Mouse (Mus musculus) heart, embryonic 16.5 days (tissue): ENCODE data around the gene Thap3. TPM values are rescaled to one million over a fixed set of nuclear protein-coding genes. Genes with fewer than 3 reads are reported as not detected.

ENCODE experiments used
- ATAC-seq: fragments of 200-750 bp; cut with Nextera tagmentation; replicated peaks from 2 replicates; pipeline ENCODE4 v1.8.0; 2017; ENCODE audit warnings: moderate number of reproducible peaks; ENCODE audit not compliant: insufficient read depth, low FRiP score; ENCODE audit errors: extremely low read depth
- H3K27ac ChIP-seq: fragments of 300-500 bp; sonication (generic); 2 replicates; pipeline ENCODE4 v1.5.1; 2014; ENCODE audit warnings: mild to moderate bottlenecking, low read length, control low read depth, moderate library complexity
- H3K27me3 ChIP-seq: fragments of 300-500 bp; sonication (generic); 2 replicates; pipeline ENCODE4 v1.6.1; 2014; ENCODE audit warnings: low read length, mixed read lengths; ENCODE audit not compliant: control insufficient read depth, insufficient read depth
- H3K36me3 ChIP-seq: fragments of 300-500 bp; sonication (generic); 2 replicates; pipeline ENCODE4 v1.6.1; 2014; ENCODE audit not compliant: control insufficient read depth, insufficient read depth
- H3K4me1 ChIP-seq: fragments of 300-500 bp; sonication (generic); 2 replicates; pipeline ENCODE4 v1.6.1; 2014; ENCODE audit warnings: low read length, mixed read lengths; ENCODE audit not compliant: control insufficient read depth, insufficient read depth
- H3K4me2 ChIP-seq: fragments of 300-500 bp; sonication (generic); 2 replicates; pipeline ENCODE4 v1.6.1; 2014; ENCODE audit warnings: low read depth, mild to moderate bottlenecking, control low read depth, low read length
- H3K4me3 ChIP-seq: fragments of 300-500 bp; sonication (generic); 2 replicates; pipeline ENCODE4 v1.5.1; 2014; ENCODE audit warnings: mild to moderate bottlenecking, control low read depth, low read length
- H3K9ac ChIP-seq: fragments of 300-500 bp; sonication (generic); 2 replicates; pipeline ENCODE4 v1.6.1; 2014; ENCODE audit warnings: low read length, control low read depth
- H3K9me3 ChIP-seq: fragments of 300-500 bp; sonication (generic); replicated peaks from 2 replicates; pipeline ENCODE4 v1.6.1; 2016; ENCODE audit warnings: low read length; ENCODE audit not compliant: control insufficient read depth
- WGBS: fragments of 180-500 bp; shearing (Covaris S2); extraction: QIAGEN DNeasy Blood & Tissue Kit; methylation state at CpG from one replicate; pipeline ENCODE4 v1.1.7; 2014; 5-methylcytosine and 5-hydroxymethylcytosine counted together
- polyA plus RNA-seq: library from polyadenylated mRNA; unstranded; fragments of >200 nt; fragmentation: Nextera tagmentation; extraction: Ambion mirVana; gene quantifications from 2 replicates; pipeline ENCODE4 v1.2.1, GENCODE M21; 2015

Thap3 gene
- polyA plus RNA-seq, 1 experiment from 2014 or later: 31.2 TPM

DNA sequence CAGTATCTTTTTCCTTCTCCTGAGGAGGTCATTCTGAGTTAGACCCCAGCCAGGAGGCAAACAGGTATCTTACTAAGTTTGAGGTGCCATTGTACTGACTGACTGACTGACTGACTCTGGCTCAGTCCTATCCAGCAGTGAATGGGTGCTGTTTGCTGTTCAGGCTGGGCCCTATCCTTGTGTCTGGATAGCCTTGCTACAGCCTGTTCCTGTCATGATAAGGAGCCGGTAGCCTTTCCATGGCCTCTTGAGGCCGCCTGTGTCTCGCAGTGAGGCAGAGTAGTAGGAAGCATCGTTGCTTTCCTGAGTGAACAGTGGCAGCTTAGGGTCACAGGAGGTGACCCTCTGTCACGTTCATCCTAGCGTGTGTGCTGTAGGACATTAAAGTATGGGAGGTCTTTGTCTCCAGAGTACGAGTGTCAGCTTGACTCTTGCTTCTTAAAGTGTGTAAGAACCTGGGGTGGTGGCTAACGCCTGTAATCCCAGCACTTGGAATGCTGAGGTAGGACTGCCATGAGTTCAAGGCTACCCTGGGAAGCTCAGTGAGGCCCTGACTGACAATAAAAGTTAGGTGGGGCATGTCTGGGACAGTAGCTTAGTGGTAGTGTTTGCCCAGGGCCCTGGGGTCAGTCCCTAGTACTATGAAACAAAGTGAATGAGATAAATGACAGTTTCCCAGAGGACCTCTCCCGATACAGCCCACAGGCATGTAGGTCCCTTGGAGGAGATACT, 31.0 kb downstream of the Thap3 start:
- Histone ChIP-seq H3K4me2 (no peak overlapping the region), H3K36me3 (peaks cover 35% of the 10 kb centered on the region), H3K27ac (no peak overlapping the region), H3K9me3 (no peaks in the 10 kb centered on the region), H3K4me1 (no peaks in the 10 kb centered on the region), H3K9ac (no peak overlapping the region), H3K4me3 (no peak overlapping the region), H3K27me3 (no peaks in the 10 kb centered on the region)
- no peak for ATAC-seq
- 46% methylated on average over 9 of the region's 9 CpGs for WGBS

DNA sequence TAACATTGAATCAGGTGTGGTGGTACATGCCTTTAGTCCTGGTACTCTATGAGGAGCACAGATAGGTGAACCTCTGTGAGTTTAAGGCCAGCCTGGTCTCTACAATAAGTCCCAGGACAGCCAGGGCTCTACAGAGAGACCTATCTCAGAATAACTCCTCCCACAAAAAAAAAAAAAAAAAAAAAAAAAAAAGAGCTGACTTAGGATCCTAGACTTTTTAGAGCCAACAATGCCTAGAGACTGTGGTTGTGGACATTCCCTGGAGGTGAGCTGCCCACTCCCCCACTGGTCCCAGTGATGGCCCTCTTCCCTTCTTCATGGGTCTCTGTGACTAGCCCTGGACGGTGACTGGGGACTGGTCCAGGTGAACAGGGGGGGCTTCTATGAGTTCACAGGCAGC, 33.0 kb downstream of the Thap3 start:
- no peaks in the 10 kb centered on the region for H3K9me3 ChIP-seq
- no peaks in the 10 kb centered on the region for H3K27me3 ChIP-seq
- ATAC-seq: no peak
- no peak overlapping the region for H3K4me3 ChIP-seq
- peaks cover 40% of the 10 kb centered on the region for H3K36me3 ChIP-seq
- H3K9ac ChIP-seq: no peak overlapping the region
- no peak overlapping the region for H3K27ac ChIP-seq
- no peaks in the 10 kb centered on the region for H3K4me1 ChIP-seq
- H3K4me2 ChIP-seq: no peak overlapping the region
- 93% methylated on average over 1 of the region's 1 CpGs for WGBS

DNA sequence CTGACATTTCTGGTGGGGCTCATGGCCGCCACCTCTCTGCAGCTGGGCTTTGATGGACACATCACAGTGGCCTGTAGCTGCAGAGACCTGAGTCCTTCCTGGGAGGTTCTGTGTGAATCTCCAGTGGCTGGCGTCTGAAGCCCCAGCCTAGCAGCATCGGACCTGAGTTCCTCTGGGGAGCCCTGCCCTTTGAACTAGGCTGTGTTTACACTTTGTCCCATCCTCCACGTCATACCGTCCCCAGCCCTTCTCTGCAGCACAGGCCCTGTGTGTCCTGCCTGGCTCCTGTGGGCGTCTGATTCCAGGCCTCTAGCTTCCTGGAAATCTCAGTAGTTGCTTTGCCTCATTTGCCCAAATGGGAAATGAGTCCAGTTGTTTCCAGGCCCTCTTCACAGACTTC, 35.6 kb downstream of the Thap3 start:
- 87% methylated on average over 6 of the region's 6 CpGs for WGBS

DNA sequence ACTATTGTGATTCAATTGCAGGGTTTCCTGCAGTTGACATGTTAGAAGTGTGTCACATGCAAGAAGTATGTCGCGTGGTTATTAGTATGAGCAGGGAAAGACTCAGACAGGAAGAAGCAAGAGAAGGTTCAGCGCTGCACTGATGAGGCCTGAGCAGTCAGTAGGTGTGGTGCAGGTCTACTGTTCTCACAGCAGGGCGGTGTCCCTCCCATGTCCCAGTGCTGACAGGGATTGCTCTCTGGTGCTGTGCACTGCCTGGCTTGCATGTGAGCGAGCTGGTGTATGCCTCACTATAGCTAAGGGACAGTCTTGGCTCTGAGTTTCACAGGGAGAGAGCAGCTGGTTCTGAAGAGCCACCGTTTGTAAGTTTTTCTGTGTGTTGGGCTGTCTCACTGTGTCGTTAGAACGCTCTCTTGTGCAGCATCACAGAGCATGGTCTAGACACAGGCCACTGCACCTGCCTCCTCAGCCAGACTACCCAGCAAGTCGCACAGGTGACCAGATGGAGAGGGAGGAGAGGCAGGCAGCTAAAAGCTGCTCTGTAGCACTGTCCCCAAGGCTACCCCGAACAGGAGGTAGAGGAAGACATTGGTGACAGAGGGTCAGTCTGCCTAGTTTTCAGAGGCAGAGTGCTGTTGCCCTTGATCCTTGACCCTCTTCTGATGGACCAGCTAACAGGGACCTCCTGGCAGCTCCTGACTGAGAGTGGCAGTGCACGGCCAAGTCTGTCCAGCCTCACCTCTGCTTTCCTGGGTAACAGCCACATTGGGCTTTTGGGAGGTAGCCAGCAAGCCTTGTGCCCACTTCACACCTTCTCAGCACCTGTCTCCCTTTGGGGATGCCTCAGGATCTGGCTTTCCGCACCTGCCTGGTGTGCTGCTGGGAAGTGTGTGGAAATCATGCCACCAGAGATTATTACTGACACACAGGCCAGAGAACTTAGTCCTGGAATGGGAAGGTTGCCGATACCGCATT, 40.0 kb downstream of the Thap3 start:
- Histone ChIP-seq H3K27ac (0 out of 2 replicates have a peak overlapping the region, but pooled peaks have one; percentile 24), H3K4me3 (no peak overlapping the region), H3K27me3 (no peaks in the 10 kb centered on the region), H3K4me1 (peaks cover 16% of the 10 kb centered on the region), H3K9ac (no peak overlapping the region), H3K9me3 (no peaks in the 10 kb centered on the region), H3K36me3 (peaks cover 14% of the 10 kb centered on the region), H3K4me2 (no peak overlapping the region)
- no peak for ATAC-seq
- 76% methylated on average over 14 of the region's 14 CpGs for WGBS

More for the DNA sequence above, 35.6 kb downstream of the Thap3 start:
- Histone ChIP-seq H3K36me3 (peaks cover 27% of the 10 kb centered on the region), H3K4me2 (no peak overlapping the region), H3K4me1 (peaks cover 13% of the 10 kb centered on the region), H3K27ac (no peak overlapping the region), H3K9me3 (no peaks in the 10 kb centered on the region), H3K27me3 (no peaks in the 10 kb centered on the region), H3K9ac (no peak overlapping the region), H3K4me3 (no peak overlapping the region)
- no peak for ATAC-seq

DNA sequence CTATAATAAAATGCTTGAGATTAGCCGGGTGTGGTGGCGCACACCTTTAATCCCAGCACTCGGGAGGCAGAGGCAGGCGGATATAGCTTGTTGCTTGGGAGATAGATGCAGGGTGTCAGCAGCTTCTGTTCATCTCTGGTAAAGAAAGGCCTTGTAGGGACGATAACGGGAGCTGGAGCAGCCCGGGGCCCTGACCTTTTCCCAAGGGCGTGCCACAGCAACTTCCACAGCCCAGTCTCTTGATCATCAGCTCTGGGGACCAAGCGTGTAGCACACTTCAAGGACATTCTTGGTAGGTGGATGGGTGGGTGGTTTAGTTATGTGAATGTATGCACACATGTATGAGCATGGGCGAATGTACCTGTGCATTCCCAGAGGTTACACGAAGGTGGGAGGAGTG, 42.6 kb downstream of the Thap3 start:
- WGBS: 62% methylated on average over 11 of the region's 11 CpGs
- no peak for ATAC-seq
- Histone ChIP-seq H3K27me3 (no peaks in the 10 kb centered on the region), H3K9me3 (no peaks in the 10 kb centered on the region), H3K4me3 (no peak overlapping the region), H3K27ac (no peak overlapping the region), H3K36me3 (0 out of 2 replicates have a peak, but pooled peaks cover under 1% of the 10 kb centered on the region), H3K4me1 (peaks cover 16% of the 10 kb centered on the region), H3K4me2 (no peak overlapping the region), H3K9ac (no peak overlapping the region; the same call in 1 of the 2 replicates)

DNA sequence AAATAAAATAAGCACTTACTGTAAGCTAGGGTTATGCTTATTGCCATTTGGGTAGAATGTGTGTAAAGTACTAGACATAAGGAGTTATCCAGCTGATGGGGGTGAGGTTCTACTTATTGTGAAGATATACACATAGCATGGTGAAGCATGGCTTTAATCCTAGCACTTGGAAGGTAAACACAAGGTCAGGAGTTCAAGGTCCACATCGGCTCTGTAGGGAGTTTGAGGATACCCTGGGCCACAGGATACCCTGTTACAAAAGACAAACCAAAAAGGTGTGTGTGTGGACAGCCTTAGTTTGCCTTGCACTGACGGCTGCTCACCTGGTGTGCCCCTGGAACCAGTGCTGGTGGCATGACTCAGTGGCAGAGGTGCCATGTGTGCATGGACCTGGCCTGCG, 50.7 kb downstream of the Thap3 start:
- Histone ChIP-seq H3K27me3 (no peaks in the 10 kb centered on the region), H3K36me3 (no peaks in the 10 kb centered on the region), H3K4me1 (peaks cover 20% of the 10 kb centered on the region), H3K9ac (no peak overlapping the region), H3K4me3 (no peak overlapping the region), H3K9me3 (no peaks in the 10 kb centered on the region), H3K4me2 (no peak overlapping the region), H3K27ac (no peak overlapping the region)
- 88% methylated on average over 3 of the region's 3 CpGs for WGBS
- ATAC-seq: no peak

DNA sequence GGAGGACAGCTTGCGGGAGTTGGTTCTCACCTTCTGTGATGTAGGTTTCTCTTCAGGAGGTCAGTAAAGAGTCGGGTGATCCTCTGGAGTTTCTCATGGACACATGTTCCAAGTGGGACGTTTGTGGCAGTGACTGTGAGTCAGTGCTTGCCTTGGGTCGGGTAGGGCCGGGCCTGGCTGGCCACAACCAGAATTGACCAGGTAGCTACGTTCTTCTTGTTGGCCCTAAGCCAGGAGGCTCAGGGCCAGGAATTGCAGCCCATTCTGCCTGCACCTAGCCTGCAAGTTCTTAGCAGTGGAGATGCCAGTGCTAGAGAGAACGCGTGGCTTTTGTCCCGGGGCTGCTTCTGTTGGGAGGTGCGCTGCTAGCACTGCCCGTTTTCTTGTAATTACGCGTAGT, 51.4 kb downstream of the Thap3 start:
- Histone ChIP-seq H3K4me3 (no peak overlapping the region), H3K4me2 (no peak overlapping the region), H3K4me1 (peaks cover 20% of the 10 kb centered on the region), H3K9ac (no peak overlapping the region), H3K27ac (no peak overlapping the region), H3K9me3 (no peaks in the 10 kb centered on the region), H3K36me3 (no peaks in the 10 kb centered on the region), H3K27me3 (no peaks in the 10 kb centered on the region)
- WGBS: 80% methylated on average over 13 of the region's 13 CpGs
- ATAC-seq: no peak

DNA sequence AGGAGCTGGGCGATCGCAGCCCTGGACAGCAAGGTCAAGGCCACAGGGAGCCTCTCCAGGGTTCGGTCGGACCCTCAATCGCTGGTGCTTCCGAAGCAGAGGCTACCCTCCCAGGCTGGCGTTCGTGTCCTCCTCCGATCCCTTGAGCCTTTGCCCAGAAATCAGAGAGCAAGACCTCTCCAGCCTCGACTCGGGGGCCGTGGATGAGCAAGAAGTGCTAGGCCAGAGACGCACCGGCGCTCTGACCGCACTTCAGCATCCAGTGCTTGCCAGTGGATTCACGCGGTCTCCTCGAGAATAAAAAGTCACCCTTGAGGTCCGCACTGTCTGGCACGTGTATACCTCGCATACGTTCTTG, 54.6 kb downstream of the Thap3 start:
- Histone ChIP-seq H3K9me3 (no peaks in the 10 kb centered on the region; the same call in 1 of the 2 replicates), H3K36me3 (no peaks in the 10 kb centered on the region), H3K27ac (peak overlapping the region; percentile 61; the same call in 1 of the 2 replicates), H3K27me3 (no peaks in the 10 kb centered on the region), H3K4me1 (peaks cover 20% of the 10 kb centered on the region), H3K9ac (peak overlapping the region; percentile 98), H3K4me3 (peak overlapping the region; percentile 100), H3K4me2 (peak overlapping the region; percentile 83)
- WGBS: 2% methylated on average over 23 of the region's 23 CpGs
- ATAC-seq: no peak
